Mouse (Mus musculus) monocyte, adult 5-6 weeks (primary cell): ENCODE data around the gene Helt. TPM values are rescaled to one million over a fixed set of nuclear protein-coding genes. Genes with fewer than 3 reads are reported as not detected.
"Not testable (repeated sequence)": the region's sequence is repeated elsewhere in the genome, so short reads cannot be mapped to it uniquely, and the experiment has no call there.

Experiments
- ATAC-seq: fragments of 153-309, 156-312 bp; replicated peaks from 2 replicates; pipeline ENCODE4 v1.8.0; 2017; ENCODE audit warnings: mild to moderate bottlenecking; ENCODE audit not compliant: low TSS enrichment, insufficient number of reproducible peaks, severe bottlenecking, poor library complexity, low FRiP score
- total RNA-seq: library from RNA; stranded (forward); fragments of 200-1000, 200-491, 200-594 nt; gene quantifications from 3 replicates; pipeline ENCODE4 v1.2.3, GENCODE M21; 2017

The Helt gene
- total RNA-seq, 1 experiment from 2014 or later: not detected

DNA sequence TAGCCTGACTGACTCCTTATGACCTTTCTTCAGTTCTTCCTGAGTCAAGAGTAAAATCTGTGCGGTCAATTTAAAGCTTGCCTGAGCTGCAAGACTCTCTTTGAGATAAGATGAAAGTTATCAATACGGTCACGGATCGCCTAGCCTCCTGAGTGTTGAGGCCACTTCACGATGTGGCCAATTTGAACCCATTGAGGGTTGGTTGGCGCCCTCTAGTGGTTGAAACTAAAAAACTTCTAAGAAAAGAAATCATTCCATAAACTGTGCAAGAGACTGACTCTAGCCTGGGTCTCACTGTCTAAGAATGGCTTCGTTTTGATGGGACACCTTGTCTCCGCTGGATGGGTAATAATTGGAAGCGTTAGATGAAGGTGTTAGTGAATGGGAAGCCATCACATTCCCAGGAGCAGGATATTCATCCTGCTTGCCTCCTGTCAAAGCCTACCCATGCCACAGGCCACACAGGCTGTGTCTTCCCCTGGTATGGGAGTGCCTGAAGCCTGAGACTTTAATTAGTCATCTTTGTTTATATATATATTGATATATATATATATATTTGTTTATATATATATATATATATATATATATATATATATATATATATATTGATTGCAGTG, 11.4 kb upstream of the Helt start:
- no peak for ATAC-seq

DNA sequence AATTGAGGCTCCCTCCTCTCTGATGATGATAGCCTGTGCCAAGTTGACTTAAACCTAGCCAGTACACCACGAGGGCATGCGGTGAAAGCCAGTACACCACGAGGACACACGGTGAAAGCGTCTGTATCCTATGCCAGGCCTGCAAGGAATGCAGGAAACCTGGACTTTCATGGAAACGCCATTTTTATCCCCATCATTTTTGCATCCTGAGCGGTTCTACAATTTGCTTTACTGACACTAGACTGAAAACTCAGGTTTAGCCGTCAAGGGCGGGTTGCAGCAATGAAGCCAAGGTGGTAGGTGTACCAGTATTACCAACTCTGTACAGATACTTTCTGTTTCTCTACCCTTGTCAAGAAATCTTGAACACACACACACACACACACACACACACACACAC, 7.7 kb upstream of the Helt start:
- ATAC-seq: no peak

DNA sequence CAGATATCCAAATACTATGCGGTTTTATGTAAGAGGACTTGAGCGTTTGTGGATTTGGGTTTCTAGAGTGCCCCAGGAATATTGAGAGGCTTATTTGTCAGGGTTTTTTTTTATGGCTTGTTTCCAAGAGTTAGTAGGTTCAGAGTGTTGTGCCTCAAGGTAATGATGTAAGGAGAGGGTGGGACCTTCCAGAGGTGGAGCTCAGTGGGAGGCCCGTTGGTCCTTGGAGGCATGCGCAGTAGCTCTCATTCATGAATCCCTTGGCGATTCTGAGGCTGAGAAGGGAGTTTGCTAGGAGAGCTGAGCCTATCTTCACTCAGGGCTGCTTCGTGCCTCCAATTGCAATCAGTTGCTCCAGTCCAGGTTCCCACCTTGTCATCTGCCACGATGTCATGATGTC, 4.4 kb upstream of the Helt start:
- ATAC-seq: no peak

DNA sequence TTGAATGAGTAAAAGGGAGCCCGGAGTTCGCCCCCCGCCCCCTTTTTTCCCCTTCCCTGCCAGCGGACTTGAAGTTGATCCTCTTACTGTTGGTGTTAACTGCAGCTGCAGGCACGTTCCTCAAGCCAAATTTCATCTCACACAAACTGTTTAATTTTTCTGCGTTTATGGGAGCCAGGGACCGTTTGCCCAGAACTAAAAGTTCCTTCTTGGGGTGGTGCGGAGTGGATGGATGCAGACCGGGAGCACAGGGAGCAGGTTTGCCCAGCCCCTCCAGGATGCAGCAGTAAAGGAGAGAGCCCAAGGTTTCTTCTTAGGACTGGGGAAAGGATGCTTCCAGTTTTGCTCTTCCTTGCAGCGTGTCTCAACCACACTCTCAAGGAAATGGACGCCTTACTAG, 2.1 kb upstream of the Helt start:
- ATAC-seq: no peak

- ATAC-seq: no peak
Observed at GRCm38 (mm10) chr8:46295951-46296350, 1.5 kb upstream of the Helt start.

DNA sequence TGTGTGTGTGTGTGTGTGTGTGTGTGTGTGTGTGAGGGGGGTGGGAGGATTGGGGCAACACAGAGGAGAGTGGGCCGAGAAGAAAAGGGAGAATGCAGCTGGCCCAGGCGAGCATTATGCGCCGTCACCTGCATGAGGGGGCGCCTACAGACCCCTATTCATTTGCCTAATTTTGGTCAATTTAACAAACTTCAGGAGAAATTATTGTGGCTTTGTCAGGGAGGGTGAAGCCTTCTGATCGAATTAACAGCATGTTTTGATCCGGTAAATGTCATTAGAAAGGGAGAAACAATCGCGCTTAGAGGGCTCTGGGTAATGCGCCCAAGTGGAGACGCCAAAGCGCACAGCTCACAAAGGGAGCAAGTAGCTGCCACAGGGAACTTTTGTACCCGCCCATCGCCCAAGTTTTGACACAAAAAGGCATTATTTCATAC, 647 bp upstream of the Helt start:
- no peak for ATAC-seq

GRCm38 (mm10) chr8:46293741-46294151, 725 bp downstream of the Helt start:
- no peak for ATAC-seq

GRCm38 (mm10) chr8:46293201-46293600, 1.3 kb downstream of the Helt start:
- no peak for ATAC-seq

DNA sequence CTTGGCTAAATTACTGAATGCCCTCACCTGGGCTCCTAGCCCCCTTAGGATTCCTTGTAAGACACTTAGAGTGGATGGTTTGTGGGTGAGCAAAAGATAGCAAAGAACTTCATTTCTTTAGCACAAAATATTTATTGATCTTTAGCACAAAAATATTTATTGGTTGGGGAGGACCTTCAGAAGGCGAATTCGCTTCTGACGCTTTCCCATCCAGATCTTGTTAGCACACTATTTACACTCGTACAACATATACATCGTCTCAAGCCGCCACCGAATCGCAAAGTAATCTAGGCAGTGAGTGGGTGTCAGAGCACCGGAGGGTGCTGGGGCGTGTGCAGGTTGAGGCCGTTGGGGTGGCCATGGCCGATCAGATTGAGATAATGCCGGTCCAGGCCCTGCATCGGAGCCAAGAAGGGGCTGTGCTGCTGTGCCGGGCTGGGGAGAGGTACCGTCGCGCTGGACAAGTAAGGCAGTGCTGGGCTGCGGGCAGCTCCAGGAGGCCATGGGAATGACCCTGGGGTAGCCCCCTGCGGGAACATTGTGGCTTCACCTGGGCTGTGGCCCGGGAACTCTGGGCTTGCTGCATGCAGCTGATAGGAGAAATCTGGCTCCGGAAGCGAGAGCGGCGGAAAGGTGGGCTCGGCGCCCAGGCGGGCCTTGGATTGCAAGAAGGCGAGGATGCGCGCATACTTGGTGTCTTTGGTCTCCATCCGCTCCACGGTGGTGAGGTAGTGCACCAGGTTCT, 2.4 kb downstream of the Helt start:
- ATAC-seq: no peak

DNA sequence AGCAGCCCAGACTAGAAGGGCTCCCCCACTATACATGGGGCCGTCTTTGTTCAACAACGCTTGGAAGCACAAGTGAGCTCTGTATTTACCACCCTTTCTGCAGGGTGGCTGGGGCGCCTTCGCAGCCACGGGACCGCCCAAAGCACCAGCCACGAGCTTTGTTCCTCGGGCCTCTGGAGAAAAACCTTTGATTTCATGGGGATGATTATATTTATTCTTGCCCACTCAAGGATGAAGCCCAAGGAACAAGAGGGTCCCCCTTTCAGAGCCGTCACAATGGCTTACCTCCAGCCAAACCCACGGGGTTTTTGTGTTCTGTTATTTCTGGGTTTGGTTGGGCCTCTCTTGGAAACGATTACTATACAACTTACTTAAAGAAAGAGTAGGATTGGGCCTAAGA, 5.2 kb downstream of the Helt start:
- no peak for ATAC-seq

GRCm38 (mm10) chr8:46288021-46288420, 6.5 kb downstream of the Helt start:
- ATAC-seq: no peak

- ATAC-seq: no peak
Observed at GRCm38 (mm10) chr8:46285980-46286379, 8.5 kb downstream of the Helt start.

DNA sequence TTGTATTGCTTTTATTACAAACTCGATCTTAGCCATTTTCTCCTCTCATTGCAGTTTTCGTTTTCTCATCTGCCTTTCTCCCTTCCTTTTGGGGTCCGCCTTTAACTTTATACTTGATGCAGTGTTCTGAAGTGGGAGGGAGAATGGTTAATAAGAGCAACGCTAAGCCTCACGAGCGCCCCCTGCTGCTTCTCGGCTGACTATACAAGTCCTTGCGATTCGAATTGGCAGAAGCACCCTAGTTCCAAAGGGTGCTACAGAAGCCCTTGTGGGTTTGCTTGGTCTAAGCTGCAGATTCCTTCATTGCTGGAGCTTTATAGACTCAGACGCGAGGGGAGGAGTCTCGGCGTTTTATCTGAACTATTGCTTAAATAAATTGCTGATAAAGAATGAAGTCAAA, 12.9 kb downstream of the Helt start:
- ATAC-seq: no peak

- ATAC-seq: no peak
Observed at GRCm38 (mm10) chr8:46276939-46277338, 17.5 kb downstream of the Helt start.

DNA sequence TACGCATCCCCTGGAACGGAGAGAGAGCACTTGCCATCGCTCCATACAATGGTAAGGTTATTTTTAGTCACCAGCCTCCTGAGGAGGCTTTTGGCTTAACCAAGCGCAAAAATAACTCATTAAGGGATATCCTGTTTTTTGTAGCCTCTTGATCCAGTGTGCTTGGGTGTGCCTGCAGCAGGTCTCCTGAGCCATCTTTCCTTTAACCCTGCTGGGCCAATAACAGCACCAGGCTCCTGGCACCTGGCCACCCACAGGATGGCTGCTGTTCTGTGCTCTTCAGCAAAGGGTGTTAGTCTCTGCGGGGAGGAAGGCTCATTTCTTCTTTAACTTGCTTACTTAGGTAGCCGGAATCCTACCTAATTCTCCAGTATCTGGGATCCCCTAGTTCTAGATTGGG, 23.7 kb downstream of the Helt start:
- no peak for ATAC-seq

DNA sequence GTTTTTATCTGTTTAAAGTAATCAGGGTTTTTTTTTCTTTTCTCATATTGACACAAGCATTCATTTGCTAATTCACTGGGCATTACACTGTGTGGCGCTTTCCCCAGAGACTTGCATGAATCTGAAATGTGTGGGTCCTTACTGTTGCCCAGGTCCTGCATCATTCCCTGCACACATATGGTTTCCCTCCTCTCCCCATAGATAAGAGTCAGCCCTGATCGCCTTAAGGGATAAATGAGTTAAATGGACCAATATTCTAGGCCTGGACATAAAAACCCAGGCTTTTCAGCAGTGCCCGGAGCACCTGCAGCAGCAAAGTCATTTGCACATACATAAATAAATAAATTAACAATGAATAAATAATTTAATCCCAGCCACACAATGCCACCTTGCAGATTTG, 24.3 kb downstream of the Helt start:
- no peak for ATAC-seq

DNA sequence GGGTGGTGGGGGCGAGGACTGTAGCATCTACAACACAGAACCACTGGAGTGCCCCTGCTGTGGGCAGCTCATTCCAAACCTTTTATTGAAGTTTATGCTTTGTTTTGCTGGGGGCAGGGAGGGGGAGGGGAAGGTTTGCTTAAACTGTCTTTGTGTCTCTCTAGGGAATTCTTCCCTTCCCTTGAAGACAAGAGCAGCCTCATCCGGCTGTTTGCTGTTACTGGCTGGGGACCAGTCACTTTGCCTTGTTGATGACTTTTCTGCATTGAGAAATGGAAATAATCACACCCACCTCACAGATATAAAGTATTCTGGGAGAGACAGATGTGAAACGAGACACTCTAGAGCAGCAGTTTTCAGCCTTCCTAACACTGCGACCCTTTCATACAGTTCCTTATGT, 27.7 kb downstream of the Helt start:
- no peak for ATAC-seq

- not testable (repeated sequence) for ATAC-seq
Observed at GRCm38 (mm10) chr8:46264206-46264605, 30.3 kb downstream of the Helt start.

DNA sequence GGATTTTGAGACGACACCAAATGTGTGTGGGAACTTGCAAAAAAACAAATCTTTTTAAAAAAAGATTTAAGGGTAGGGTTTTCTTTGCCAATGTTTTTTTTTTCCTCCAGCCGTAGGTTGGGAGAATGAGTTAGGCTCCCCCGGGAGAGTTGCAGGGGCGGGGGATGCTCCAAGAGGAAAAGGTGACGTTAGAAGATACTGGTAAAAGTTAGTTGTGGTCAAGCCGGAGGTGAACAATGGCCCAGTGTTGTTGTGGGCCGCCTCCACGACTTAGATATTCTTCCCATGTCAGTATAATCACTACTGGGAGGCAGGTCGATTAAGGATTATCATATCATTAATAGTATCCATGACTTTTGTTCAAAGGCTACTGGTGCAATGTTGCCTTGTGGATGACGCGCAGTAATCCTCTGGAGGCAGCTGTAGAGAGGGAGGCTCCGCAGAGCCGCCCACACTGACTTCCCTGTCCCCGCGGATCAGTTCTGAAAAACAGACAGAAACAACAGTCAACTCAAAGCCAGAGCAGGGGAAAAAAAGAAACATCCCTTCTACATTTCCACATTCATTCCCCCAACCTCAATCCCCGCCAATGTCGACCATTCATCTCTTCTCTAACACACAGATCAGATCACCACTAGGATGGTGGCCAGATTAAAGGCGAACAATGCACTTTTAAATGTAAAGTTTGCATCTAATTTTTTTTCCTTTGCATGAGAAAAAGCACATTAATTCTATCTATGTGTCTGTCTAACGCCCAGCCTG, 36.4 kb downstream of the Helt start:
- no peak for ATAC-seq

DNA sequence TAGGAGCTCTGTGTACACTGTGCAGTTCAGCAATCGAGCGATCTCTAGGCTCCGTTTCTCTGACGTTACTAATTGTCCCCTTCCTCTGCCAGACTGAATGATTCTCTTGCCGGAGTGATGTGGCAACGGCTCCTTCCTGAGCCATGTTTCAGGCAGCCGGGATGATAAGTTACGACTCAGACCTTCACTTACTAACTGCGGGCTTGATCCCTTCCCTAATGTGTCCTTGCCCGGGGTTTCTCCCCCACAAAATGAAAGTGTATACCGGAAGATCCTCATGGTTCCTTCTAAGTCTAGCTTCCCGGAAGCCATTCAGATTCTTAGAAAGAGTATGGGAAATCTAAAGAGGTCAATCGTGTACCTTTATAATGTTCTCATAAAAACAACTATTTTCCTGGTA, 42.0 kb downstream of the Helt start:
- ATAC-seq: no peak
